Mouse (Mus musculus) liver, adult 2 months (tissue): ENCODE measurements around the gene Sec14l1. TPM values are rescaled to one million over a fixed set of nuclear protein-coding genes. Genes with fewer than 3 reads are reported as not detected.
A peak's percentile ranks its signal among the peaks of the same experiment; 100 is the strongest.

Experiments used
- DNase-seq: peaks from one replicate; pipeline ENCODE4 v3.0.0-alpha.2; 2011; ENCODE audit warnings: low read depth, low spot score; ENCODE audit errors: extremely low read depth
- H3K27ac ChIP-seq: fragments of 200-500 bp; replicated peaks from 2 replicates; pipeline ENCODE4 v1.5.1; 2012; ENCODE audit warnings: low read depth, mild to moderate bottlenecking, control low read depth, inconsistent platforms, low read length; ENCODE audit not compliant: insufficient read depth
- H3K27me3 ChIP-seq: fragments of 200-500 bp; 2 replicates; pipeline ENCODE4 v1.6.1; 2012; ENCODE audit warnings: mild to moderate bottlenecking, moderate library complexity, low read length, inconsistent platforms; ENCODE audit not compliant: control insufficient read depth, insufficient read depth
- H3K36me3 ChIP-seq: fragments of 200-500 bp; 2 replicates; pipeline ENCODE4 v1.6.1; 2012; ENCODE audit warnings: low read length, inconsistent platforms; ENCODE audit not compliant: control insufficient read depth, insufficient read depth
- H3K4me1 ChIP-seq: fragments of 200-500 bp; 2 replicates; pipeline ENCODE4 v1.6.1; 2011; ENCODE audit warnings: low read length; ENCODE audit not compliant: control insufficient read depth, insufficient read depth
- H3K4me3 ChIP-seq: fragments of 200-500 bp; 2 replicates; pipeline ENCODE4 v1.5.1; 2011; ENCODE audit warnings: low read depth, mild to moderate bottlenecking, control low read depth, low read length, moderate library complexity; ENCODE audit not compliant: insufficient read depth
- H3K79me2 ChIP-seq: fragments of 200-500 bp; 2 replicates; pipeline ENCODE4 v1.6.1; 2012; ENCODE audit warnings: inconsistent platforms, mild to moderate bottlenecking, low read length, moderate library complexity; ENCODE audit not compliant: control insufficient read depth, insufficient read depth
- H3K9ac ChIP-seq: fragments of 200-500 bp; 2 replicates; pipeline ENCODE4 v1.6.1; 2012; ENCODE audit warnings: low read depth, mild to moderate bottlenecking, control low read depth, inconsistent platforms, low read length
- CTCF ChIP-seq: fragments of 200-500 bp; IDR thresholded peaks from 2 replicates; pipeline ENCODE4 v1.5.1; 2011; ENCODE audit warnings: low read depth, low read length, control low read depth
- POLR2A ChIP-seq: fragments of 200-500 bp; IDR thresholded peaks from 2 replicates; pipeline ENCODE4 v1.6.1; 2011; ENCODE audit warnings: low read length, control low read depth; ENCODE audit not compliant: insufficient read depth; ENCODE audit errors: extremely low read depth
- WGBS: fragments of 180-500 bp; shearing (Covaris S2); methylation state at CpG from one replicate; pipeline ENCODE4 v1.1.7; 2018; 5-methylcytosine and 5-hydroxymethylcytosine counted together
- polyA plus RNA-seq: library from polyadenylated mRNA; depleted of rRNA; stranded (reverse); fragments of >200 nt; gene quantifications from 2 replicates; pipeline ENCODE4 v1.2.3, GENCODE M21; 2012
- total RNA-seq: library from RNA; depleted of rRNA; stranded (reverse); fragments of >200 nt; gene quantifications from 2 replicates; pipeline ENCODE4 v1.2.3, GENCODE M21; 2014

The Sec14l1 gene
- total and polyA plus RNA-seq, 2 experiments = 4.6 to 8.2 TPM

DNA sequence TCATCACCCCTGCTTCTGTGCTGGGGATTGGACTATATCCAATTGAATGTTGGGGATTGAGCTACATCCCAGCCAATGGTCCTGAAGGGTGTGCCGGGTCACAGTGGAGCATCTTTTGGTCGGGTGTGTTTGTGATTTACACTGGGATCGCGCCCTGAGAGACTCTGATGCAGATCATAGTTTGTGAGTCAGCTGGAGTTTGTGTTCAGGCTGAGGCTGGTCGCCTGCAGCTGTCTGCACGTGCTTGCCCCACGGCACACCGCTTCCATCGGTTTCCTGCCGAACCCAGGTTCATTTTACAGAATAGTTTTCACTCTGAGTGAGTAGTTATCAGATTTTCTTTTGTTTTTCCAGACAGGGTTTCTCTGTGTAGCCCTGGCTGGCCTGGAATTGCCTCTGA is 9.6 kb downstream of the Sec14l1 start:
- peaks cover 41% of the 10 kb centered on the region; the same call in 1 of the 2 replicates for H3K79me2 ChIP-seq
- WGBS = 75% methylated on average over 10 of the region's 10 CpGs
- peaks cover 18% of the 10 kb centered on the region for H3K4me1 ChIP-seq
- no peak for TF ChIP-seq CTCF
- TF ChIP-seq POLR2A = no peak
- H3K36me3 ChIP-seq = no peaks in the 10 kb centered on the region
- no peak overlapping the region for H3K27ac ChIP-seq
- H3K4me3 ChIP-seq = no peak overlapping the region
- no peak overlapping the region for H3K9ac ChIP-seq
- DNase-seq = no peak
- H3K27me3 ChIP-seq = no peaks in the 10 kb centered on the region

- H3K27ac ChIP-seq = no peak overlapping the region; the same call in 1 of the 2 replicates
- DNase-seq = no peak
Observed at GRCm38 (mm10) chr11:117127250-117127837, 12.4 kb downstream of the Sec14l1 start.

DNA sequence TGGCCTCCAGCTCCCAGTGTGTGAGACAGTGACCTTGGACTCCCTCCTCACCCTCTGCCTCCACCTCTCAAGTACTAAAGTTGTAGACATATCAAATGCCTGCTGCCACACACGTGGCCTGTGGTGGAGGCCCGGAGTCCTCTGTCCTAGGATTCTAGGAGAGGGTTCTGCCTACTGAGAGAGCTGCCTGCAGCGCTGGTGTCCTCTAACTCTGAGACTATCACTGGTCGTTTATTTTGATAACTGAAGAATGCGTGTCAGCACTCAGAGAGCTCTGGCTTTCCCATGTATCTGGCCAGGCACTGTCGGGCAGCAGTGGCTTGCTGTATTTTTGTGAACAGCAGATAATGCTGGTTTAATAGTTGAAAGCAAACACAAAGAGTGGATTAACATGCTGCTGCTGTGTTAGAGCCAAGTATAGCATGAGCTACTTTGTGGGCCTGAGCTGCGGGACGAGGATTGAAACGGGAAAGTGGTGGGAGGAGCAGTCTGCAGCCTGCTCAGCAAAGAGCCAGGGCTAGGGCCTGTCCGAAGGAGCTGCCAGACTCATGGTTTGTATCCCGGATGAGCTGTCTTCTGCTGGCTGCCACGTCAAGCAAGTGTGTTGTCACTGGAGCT is 13.1 kb downstream of the Sec14l1 start:
- TF ChIP-seq POLR2A (no peak), CTCF (no peak)

More at GRCm38 (mm10) chr11:117127250-117127837, 12.4 kb downstream of the Sec14l1 start:
- TF ChIP-seq CTCF = no peak
- no peak for TF ChIP-seq POLR2A
- no peaks in the 10 kb centered on the region for H3K36me3 ChIP-seq
- H3K4me1 ChIP-seq = peaks cover 17% of the 10 kb centered on the region
- peaks cover 20% of the 10 kb centered on the region; the same call in 1 of the 2 replicates for H3K79me2 ChIP-seq
- 53% methylated on average over 13 of the region's 13 CpGs for WGBS
- H3K4me3 ChIP-seq = no peak overlapping the region
- H3K9ac ChIP-seq = no peak overlapping the region
- H3K27me3 ChIP-seq = no peaks in the 10 kb centered on the region

DNA sequence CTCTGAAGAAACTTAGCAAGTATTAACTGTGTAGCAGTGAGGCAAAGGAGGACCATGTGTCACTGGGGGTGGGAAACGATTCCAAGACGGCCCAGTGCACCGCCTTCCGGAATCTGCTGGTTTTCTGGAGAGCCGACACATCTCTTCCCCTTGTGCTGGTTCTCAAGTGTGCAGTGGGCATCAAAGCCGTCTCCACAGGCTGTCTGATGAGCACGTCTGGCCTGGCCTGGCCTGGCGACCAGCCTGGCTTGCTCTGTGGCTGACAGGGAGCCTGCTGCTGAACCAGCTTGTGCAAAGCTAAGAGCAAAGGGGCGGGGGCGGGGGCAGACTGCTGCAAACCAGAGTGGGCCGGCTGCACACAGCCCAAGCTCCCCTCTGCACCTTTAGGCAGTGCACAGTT is 14.5 kb downstream of the Sec14l1 start:
- Histone ChIP-seq H3K79me2 (peaks cover 18% of the 10 kb centered on the region; the same call in 1 of the 2 replicates), H3K36me3 (no peaks in the 10 kb centered on the region), H3K4me3 (no peak overlapping the region), H3K27ac (no peak overlapping the region), H3K9ac (no peak overlapping the region), H3K4me1 (peaks cover 17% of the 10 kb centered on the region), H3K27me3 (no peaks in the 10 kb centered on the region)
- WGBS = 88% methylated on average over 11 of the region's 11 CpGs
- no peak for DNase-seq
- TF ChIP-seq POLR2A = no peak
- no peak for TF ChIP-seq CTCF

More for the DNA sequence above, 13.1 kb downstream of the Sec14l1 start:
- Histone ChIP-seq H3K27me3 (no peaks in the 10 kb centered on the region), H3K27ac (peak overlapping the region; percentile 9; the same call in 1 of the 2 replicates), H3K79me2 (peaks cover 20% of the 10 kb centered on the region; the same call in 1 of the 2 replicates), H3K9ac (no peak overlapping the region), H3K4me1 (peaks cover 17% of the 10 kb centered on the region), H3K4me3 (no peak overlapping the region), H3K36me3 (no peaks in the 10 kb centered on the region)
- 25% methylated on average over 12 of the region's 12 CpGs for WGBS
- DNase-seq = peak; percentile 80

- H3K9ac ChIP-seq = no peak overlapping the region
Observed at GRCm38 (mm10) chr11:117130068-117130467, 15.1 kb downstream of the Sec14l1 start.

DNA sequence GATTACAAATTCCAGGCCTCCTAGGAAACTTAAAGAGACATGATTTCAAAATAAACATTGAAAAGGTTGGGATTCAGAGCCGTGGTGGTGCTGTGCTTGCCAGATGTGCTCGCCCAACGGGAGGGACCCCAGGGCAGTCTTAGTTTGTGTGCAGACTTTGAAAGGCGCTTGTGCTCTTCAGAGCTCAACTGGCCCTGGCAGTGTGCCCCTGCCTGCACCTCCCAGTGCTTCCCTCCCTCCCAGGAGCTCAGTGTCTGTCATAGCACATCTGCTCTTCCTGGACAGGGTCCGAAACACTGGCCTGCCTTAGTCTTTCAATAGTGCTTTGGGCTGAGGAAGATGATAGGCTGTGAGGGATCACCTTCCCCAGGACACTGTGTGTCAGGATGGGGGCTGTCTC is 15.9 kb downstream of the Sec14l1 start:
- Histone ChIP-seq H3K27me3 (no peaks in the 10 kb centered on the region), H3K79me2 (peaks cover 16% of the 10 kb centered on the region; the same call in 1 of the 2 replicates), H3K4me3 (no peak overlapping the region), H3K27ac (no peak overlapping the region), H3K36me3 (no peaks in the 10 kb centered on the region), H3K9ac (no peak overlapping the region), H3K4me1 (peaks cover 17% of the 10 kb centered on the region)
- DNase-seq = no peak
- 73% methylated on average over 5 of the region's 5 CpGs for WGBS
- TF ChIP-seq CTCF (no peak), POLR2A (no peak)

More at GRCm38 (mm10) chr11:117130068-117130467, 15.1 kb downstream of the Sec14l1 start:
- Histone ChIP-seq H3K27me3 (no peaks in the 10 kb centered on the region), H3K79me2 (peaks cover 16% of the 10 kb centered on the region; the same call in 1 of the 2 replicates), H3K36me3 (no peaks in the 10 kb centered on the region), H3K4me3 (no peak overlapping the region), H3K4me1 (peaks cover 17% of the 10 kb centered on the region), H3K27ac (no peak overlapping the region)
- WGBS = 64% methylated on average over 8 of the region's 8 CpGs
- no peak for DNase-seq
- no peak for TF ChIP-seq CTCF
- no peak for TF ChIP-seq POLR2A
